Mouse (Mus musculus) neutrophil, adult 59 days (primary cell): ENCODE data around the gene Rbm19. TPM values are rescaled to one million over a fixed set of nuclear protein-coding genes. Genes with fewer than 3 reads are reported as not detected.

Experiments used
- total RNA-seq, 2 experiments: library from RNA; stranded (reverse); gene quantifications; 1 replicate in 1 of 2; 2 replicates in 1 of 2; pipeline ENCODE4 v1.2.4; 2023

Rbm19 gene
- 10 to 100 TPM; 18.0 to 18.8 TPM for total RNA-seq

DNA sequence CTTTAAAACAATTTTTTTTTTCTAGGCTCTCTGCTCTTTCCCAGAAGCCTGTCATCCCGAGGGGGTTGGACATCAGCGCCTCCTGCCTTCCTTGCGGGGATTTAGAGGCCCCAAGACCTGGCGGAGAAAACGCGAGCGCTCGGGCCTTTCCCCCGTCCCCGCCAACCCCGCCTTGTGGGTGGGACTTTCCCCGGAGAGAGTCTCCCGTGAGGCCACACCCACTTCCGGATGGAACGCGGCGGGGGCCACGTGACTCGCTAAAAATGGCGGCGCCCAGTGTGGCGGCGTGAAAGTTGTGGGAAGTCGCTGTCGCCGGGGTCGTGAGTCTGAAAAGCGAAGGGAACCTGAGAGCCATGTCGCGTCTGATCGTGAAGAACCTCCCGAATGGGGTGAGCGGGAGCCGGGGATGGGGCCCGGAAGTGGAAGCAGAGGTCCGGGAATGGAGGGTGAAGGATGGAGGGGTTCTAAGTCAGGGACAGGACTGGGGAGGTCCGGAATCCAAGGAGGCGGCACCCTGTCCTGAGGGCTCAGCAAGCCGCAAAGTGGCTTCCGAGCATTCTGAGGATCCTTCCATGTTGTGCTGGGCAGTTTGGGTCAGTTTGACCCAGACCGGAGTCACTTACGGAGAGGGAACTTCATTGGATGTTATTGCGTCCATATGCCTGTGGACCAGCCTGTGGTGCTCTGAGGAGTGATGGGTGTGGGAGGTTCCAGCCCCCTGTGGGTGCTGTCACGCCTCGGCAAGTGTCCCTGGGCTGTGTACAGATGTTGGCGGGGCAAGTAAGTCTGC, at the start of gene Rbm19:
Gene Rbm19 (plus strand): TSS at position 205 of the 790 bp plus-strand sequence.

